Mouse (Mus musculus) fat pad, adult 2 months (tissue): ENCODE results near the gene Cxcl14.

Experiments
- DNase-seq: peaks from one replicate; pipeline ENCODE4 v3.0.0-alpha.2; 2011; ENCODE audit warnings: low read depth, low spot score; ENCODE audit errors: extremely low read depth

The Cxcl14 gene

DNA sequence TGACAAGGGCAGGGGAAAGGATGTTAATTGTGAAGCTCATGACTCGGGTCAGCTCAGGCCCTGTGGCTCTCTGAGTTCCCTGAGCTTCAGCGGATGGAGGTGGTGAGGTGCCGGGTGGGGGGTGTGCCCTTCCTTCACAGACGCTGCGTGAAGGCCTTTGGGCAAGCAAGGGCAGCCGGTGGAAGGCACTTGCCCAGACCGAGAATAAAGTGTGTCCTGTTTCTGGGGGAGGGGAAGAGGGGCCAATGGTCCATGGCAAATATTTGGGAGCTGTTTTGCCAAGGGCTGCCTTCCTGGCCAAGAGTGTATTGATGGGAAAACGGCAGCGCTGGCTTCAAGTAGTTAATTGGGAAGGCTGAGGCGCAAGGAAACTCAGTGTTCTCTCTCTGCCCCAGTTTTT, 1.4 kb downstream of the Cxcl14 start:
- DNase-seq: no peak

- DNase-seq: no peak
These were observed 6.4 kb downstream of the Cxcl14 start for GRCm38 (mm10) chr13:56289998-56290397.

DNA sequence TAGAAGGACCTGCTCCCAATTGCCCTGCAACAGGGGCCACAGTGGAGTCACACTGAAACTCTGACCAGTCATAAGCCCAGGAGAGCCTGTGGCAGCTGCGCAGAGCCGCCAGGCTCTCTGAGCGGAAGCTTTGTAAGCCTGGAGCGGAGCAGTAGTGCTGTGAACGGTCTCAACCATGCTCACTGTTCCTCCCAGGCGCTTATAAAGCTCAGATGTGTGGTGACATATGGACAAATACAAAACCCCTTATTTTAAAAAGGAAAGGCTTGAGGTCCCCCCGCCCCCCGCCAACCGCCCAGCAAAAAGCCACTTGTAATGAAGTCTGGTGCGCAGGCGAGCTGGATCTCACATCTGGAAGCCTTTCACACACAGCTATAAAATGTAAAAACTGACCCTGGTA, 7.1 kb downstream of the Cxcl14 start:
- DNase-seq: no peak

DNA sequence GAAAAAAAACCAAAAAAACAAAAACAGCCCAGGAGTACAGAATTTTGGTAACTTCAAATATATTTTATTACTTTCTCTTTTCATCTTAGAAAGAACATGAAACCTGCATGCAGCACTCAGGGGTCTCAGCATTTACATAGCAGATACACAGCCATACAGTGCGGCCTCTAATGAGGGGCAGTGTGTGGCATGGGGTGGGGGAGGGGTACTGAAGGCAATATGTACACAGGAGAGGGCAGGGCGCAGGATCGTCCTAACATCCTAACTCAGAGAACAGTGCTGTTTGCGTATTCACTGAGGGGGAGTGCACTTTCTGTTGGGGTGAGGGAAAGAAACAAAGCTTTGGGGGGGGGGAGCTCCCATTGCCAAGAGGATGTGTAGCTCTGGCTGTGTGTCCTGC, 7.8 kb downstream of the Cxcl14 start:
- no peak for DNase-seq

- no peak for DNase-seq
These were observed 9.3 kb downstream of the Cxcl14 start for GRCm38 (mm10) chr13:56287091-56287490.

DNA sequence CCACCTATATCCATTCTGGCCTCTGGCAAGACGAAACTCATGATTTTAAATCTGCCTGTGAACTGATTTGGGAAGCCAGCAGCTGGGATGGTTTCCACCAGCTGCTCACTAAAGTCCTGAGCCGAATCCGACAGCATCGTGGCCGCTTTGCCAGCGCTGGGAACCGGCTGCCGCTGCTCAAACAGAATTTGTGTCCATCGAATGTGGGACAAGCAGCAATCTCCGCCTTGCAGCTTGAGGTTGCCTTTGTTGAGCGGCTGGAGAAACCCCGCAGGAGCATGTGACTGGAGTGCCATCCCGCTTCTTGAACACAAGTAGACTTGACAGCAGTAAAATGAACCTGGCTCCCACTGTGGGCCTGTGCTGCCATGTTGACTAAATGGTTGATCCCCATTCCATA, 13.0 kb downstream of the Cxcl14 start:
- DNase-seq: no peak

GRCm38 (mm10) chr13:56280356-56280755, 16.0 kb downstream of the Cxcl14 start:
- no peak for DNase-seq

DNA sequence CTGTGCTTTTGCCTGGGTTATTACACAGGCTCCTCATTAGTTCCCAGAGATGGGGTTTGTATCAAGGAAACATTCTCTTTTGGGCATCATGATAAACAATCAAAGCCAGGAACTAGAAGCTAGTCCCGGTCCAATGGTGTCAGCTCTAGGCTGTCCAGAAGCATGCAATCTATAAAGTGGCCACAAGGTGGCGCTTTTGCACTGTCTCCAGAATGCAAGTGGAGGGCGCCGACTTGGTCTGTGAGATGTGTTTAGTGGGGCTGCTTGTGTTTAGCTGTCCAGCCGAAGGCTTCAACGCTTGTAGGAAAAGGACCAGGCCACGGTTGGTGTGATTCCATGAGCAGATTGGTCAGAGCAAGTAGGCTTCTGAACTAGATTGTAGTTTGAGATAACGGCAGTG, 16.9 kb downstream of the Cxcl14 start:
- DNase-seq: no peak

GRCm38 (mm10) chr13:56275171-56275570, 21.2 kb downstream of the Cxcl14 start:
- no peak for DNase-seq

DNA sequence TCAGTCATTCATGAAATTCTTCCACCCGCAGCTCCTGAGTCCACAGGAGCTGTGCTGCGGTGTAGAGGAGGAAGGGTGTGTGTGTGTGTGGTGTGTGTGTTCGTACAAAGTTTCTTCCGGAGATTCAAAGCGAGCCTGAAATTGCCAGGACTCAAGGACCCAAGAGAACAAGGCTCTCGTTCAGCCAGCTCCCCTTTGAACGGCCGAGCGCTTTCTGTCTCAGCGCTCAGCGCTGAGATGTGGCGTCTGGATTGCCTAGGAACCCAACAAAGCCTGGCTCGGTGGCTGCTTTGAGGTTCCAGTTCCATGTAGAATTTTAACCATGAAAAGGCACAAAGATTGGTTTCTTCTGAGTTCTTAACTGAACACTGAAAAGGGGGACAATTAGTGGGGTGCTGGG, 26.2 kb downstream of the Cxcl14 start:
- DNase-seq: no peak

- no peak for DNase-seq
These were observed 29.0 kb downstream of the Cxcl14 start for GRCm38 (mm10) chr13:56267396-56267795.

DNA sequence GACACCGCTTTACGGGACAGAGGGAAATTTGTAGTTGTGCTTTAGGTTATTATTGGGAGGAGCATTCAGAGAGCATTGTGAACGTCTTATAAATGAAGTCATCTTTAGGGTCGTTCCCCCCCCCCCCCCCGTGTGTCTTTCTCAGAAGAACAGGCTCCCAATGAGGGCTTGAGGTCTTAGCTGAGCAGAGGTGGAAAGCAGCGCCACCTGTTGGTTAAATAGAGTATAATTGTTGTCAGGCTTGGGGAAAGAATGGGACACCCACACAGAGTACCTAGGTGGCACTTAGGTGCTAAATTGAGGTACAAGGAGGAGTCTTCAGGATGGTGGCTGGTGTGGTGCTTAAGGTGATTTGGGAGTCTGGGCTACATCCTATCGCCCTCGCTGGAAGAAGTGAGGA, 29.9 kb downstream of the Cxcl14 start:
- DNase-seq: no peak

DNA sequence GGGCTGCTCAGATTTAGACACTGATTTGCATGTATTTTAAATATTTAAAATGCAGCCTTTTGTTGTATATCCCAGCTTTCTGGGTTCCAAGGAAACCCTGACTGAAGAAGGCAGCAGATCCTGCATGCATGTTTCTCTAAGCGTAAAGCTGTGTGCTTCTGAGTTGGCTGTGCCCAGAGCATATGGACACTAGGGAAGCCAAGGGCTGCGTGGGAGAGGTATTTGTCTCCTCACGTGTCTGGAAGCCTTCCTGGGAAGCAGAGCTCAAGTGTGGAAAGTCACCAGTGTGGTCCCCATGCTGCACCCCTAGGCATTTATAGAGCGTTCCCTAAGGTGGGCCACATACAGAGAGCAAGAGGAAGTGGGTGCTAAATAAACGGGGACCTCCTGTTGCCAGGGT, 30.7 kb downstream of the Cxcl14 start:
- no peak for DNase-seq

DNA sequence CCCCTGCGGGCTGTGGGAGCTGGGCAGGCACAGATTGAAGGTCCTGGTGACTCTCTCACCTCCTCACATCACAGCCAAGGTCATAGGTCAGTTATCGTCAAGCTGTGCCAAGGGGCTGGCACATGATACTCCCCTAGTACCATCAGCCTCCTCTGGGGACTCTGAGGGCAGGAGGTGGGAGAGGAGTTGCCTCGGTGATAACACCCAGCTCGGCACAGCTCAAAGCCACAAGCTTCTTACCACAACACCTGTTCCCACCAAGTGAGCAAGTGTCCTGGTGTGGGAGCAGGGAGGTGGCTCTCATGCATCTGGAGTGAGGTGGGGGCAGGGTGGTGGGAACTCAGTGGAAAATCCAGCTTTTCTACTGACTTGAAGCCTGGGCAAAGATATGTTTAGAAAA, 34.1 kb downstream of the Cxcl14 start:
- no peak for DNase-seq

GRCm38 (mm10) chr13:56260344-56260780, 36.0 kb downstream of the Cxcl14 start:
- DNase-seq: no peak

GRCm38 (mm10) chr13:56259926-56260250, 36.5 kb downstream of the Cxcl14 start:
- DNase-seq: no peak

GRCm38 (mm10) chr13:56259021-56259925, 37.1 kb downstream of the Cxcl14 start:
- no peak for DNase-seq

GRCm38 (mm10) chr13:56258196-56259020, 37.9 kb downstream of the Cxcl14 start:
- DNase-seq: no peak

DNA sequence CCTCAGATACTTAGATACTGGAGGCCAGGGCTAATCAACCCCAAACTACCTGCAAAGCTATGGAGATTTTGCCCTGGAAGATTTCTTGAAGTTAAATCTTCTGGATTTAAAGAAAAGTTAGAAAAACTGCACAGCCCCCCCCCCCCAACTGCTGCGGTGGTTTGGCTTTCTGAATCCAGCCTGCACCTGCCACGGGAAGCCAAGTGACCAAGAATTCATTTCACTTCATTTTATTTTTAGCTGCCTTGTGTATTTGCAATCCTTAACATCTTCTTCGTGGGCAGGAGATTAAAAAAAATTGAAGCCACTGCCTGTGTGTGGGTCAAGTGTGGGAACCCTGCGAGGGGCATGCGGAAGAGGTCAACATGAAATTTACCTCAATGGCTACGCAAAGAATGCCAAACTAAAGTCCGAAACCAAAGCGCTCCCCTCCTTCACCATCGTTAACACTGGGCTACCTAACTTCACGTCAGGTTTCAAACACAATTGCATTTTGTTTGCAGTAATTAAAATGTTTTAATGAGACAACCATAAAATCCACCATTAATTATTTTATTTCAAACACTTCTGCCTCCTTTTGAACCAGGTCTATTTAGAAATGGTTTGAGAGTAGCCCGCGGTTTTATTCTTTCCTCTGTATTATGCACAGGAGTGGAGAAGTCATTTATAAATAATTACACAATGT, 38.7 kb downstream of the Cxcl14 start:
- no peak for DNase-seq

DNA sequence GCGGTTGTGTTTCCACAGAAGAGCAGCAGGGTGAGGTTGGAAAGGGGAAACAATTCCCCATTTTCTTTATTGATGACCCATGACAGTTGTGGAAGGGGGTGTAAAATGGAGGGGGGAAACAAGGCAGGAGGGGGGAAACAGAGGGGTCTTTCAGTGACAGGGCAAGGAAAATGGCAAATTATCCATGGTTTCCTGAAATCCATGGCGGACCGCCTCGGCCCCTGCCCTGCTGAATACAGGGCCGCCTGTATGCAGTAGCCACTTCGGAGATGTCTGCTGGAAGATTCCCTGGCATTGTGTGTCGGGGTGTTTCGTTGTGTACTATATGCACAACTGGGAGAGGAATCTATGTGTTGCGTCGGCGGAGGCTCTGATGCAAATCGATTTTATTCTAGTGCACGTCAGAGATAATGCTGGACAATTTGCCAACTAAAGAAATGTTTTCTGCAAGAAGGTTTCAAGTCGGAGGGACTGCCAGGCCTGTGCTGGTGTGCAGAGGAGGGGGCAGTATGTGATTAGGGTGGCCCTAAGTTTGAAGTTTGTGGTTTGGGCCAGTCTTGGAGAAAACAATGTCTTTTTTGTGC, 39.5 kb downstream of the Cxcl14 start:
- DNase-seq: no peak

GRCm38 (mm10) chr13:56253379-56253778, 43.0 kb downstream of the Cxcl14 start:
- no peak for DNase-seq
